Comparison of ENCODE assay signal across 13 mouse cellular contexts in the genomic region with DNA sequence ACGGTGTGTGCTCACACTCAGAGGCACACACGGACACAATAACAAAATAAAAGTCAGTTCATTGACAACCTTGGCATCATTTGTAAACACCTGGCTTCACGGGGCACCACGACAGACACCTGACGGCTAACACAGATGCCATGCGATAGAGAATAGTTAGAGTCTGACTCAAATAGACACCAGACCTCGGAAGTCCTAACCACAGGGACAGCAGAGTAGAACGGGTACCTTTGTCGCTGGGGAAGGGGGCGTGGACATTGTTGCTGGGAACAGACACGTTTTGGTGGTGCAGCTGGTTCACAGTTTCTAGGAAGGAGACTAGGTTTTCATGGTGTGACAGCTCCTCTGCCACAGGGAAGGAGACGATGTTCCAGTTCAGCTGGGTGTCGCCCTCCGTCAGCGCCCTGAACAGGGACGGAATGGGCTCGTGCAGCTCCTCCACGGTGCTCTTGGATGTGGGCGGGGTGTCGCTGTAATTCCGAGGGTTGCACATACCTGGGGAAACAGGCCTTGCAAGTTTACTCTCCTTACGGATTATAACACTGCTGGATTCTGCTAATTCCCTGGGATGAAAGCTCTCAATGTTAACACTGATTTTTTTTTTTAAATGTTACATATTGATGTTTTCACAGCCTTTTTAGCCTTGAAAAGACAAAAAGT. TPM values are rescaled to one million over a fixed set of nuclear protein-coding genes. Genes with fewer than 3 reads are reported as not detected.
DNase-seq lines count a peak whose midpoint lies in the region; ATAC-seq lines count a peak whose summit lies in the region.
"Had no signal": no experiment of that assay in that cellular context is flagged by ENCODE, and none has a peak within 500 bp of the region (broad histone marks: within the 10 kb centered on the region; RNA-seq: fewer than 3 reads in every experiment).

No protein-coding gene starts in this region.

- no peak for ATAC-seq in frontal cortex, adult (ENCODE audit: low TSS enrichment)
- ATAC-seq: hindbrain, embryonic 16.5 days; midbrain, embryonic 13.5 days had no signal

- DNase-seq in thymus, postnatal 14 days = peak; percentile 39
- DNase-seq in thymus, postnatal 10 days (ENCODE audit: low spot score in 2 of 2) = no peak
- DNase-seq in gonadal fat pad, adult 2 months (ENCODE audit: low read depth) = peak; percentile 54
- peak; percentile 63 for DNase-seq in lung, postnatal 10 days
- DNase-seq in embryo, embryonic 10 days (ENCODE audit: low spot score) = no peak
- no peak for DNase-seq in cerebellum, adult 18-20 months
- DNase-seq: adrenal gland, postnatal 25 days; cerebellum, postnatal 14 days; gastrocnemius, postnatal 10 days; layer of hippocampus, adult 9-11 months had no signal

RNA-seq across cellular contexts. Expression of a gene that starts 21.6 kb away (rescaled TPM):
- polyA plus RNA-seq in gonadal fat pad, adult 2 months (2012; rRNA removed) = 47.3 and 48.4 TPM in 2 replicates

RNA-seq across cellular contexts. Expression of a gene that starts 43.9 kb away (rescaled TPM):
- 38.3 and 41.8 TPM in 2 replicates for polyA plus RNA-seq in gonadal fat pad, adult 2 months (2012; rRNA removed)

Comparison
In these comparisons a context has a peak if more than half of its experiments do, and no peak if none do; other contexts are left out.
1. DNase-seq: peak in thymus, postnatal 14 days (single experiment), gonadal fat pad, adult 2 months (single experiment) and lung, postnatal 10 days (single experiment); none in thymus, postnatal 10 days (0 of 2), embryo, embryonic 10 days (single experiment) and cerebellum, adult 18-20 months (0 of 2).